Mouse (Mus musculus) layer of hippocampus, adult 2 months (tissue): Measurements from ENCODE around the gene Bach2. TPM values are rescaled to one million over a fixed set of nuclear protein-coding genes. Genes with fewer than 3 reads are reported as not detected.
A peak's percentile ranks its signal among the peaks of the same experiment; 100 is the strongest.

Experiments used
- DNase-seq, 2 experiments: peaks; one replicate each; pipeline ENCODE4 v3.0.0; 2022; ENCODE audit warnings: low spot score in 2 of 2
- H3K27ac ChIP-seq: fragments of 200-600 bp; 2 replicates; pipeline ENCODE4 v1.8.1; 2022
- H3K4me3 ChIP-seq: fragments of 200-600 bp; 2 replicates; pipeline ENCODE4 v1.8.1; 2022; ENCODE audit warnings: mild to moderate bottlenecking
- CTCF ChIP-seq: fragments of 200-600 bp; conservative IDR thresholded peaks from 2 replicates; pipeline ENCODE4 v1.8.1; 2022; ENCODE audit warnings: antibody characterized with exemption, mild to moderate bottlenecking, moderate library complexity
- long read RNA-seq, 2 experiments: library from polyadenylated mRNA; stranded (forward); transcript quantifications; one replicate each; pipeline ENCODE4 v2.0.0; 2021; ENCODE audit warnings: borderline mapping rate in 2 of 2
- total RNA-seq, 2 experiments: library from RNA; stranded (reverse); gene quantifications; 2 replicates each; pipeline ENCODE4 v1.2.3; 2021

Gene Bach2
- total RNA-seq, result 10 to 100 TPM; 11.1 to 15.6 TPM
- long read RNA-seq, experiment 1, partial matches to known transcripts, result 1 of 3 reads
- long read RNA-seq, experiment 1, other reads (novel, unspliced or antisense), result 2 of 3 reads
- long read RNA-seq, experiment 2, partial matches to known transcripts, result 1 of 1 reads
- long read RNA-seq, experiment 2, other reads (novel, unspliced or antisense), result 0 of 1 reads

DNA sequence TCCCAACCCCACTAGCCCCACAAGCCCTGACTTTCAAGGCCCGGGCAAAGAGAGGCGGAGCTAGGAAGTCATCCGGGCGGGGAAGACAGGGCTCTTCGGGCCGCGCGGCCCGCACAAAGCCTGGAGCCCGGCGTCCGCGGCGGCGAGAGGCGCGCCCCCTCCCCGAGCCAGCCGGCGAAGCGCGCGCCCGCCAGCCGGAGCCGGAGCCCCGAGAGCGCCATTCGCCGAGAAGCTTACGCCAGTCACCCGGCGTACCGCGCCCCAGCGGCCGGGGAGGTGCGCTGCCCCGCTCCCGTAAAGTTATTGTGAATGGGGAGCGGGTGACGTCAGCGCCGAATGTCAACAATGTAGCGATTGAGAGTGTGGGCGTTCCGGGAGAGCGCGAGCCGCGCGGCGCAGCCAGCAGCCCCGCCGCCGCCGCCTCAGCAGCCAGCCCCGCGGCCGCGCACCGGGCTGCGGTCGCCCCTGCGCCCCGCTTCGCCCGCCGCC is at the start of gene Bach2:
Gene Bach2, plus strand, starts transcription at position 439 of the 489 bp plus-strand sequence.
- Histone ChIP-seq H3K4me3 (peak within 1 kb of the TSS; percentile 76), H3K27ac (peak within 1 kb of the TSS; percentile 97)
- peak; percentile 63 for TF ChIP-seq CTCF
- peak; percentile 87 to 90 for DNase-seq

DNA sequence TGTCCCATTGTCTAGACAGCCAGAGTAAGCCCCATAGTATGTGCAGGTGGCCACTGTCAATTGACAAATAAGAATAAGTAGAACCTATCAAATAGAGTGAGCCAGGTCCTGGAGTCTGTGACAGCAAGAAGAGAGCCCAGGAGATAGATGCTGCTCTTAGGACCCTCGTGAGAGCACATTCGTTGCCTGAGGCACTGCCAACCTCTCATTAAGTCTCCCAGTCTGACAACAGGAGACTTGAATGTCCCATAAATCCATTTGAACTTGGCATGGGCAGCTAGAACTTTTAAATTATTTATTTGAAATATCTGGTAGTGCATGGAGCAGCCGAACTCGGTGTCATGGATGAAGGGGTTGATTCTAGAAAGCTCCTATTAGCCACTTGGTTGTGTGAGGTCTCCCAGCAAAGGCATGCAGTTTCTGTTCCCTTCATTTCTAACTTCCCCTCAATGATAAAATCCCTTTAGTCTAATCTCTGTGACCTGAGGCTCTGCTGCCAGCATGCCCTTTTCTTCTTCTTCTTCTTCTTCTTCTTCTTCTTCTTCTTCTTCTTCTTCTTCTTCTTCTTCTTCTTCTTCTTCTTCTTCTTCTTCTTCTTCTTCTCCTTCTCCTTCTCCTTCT is 49.1 kb upstream of the Bach2 start:
- no peak for DNase-seq
- Histone ChIP-seq H3K27ac (no peak overlapping the region), H3K4me3 (no peak overlapping the region)
- no peak for TF ChIP-seq CTCF

DNA sequence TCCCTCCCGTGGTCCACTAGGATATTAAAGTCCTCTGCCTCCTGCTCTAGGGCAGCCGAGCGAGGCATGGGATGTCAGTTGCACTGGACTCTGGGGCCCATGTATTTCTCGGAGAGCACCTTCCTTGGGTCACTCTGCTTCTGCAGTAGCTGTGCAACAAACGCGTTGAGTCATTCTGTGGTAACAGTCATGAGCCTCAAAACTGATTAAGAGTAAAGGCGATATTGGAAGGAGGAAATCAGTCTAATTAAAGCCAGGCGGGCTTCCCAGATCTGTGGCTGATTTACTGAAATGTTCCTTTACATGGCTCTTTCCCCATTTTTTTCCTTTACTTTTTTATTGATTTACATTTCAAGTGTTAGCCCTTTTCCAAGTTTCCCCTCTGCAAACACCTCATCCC is 48.1 kb upstream of the Bach2 start:
- H3K27ac ChIP-seq, result no peak overlapping the region
- no peak for TF ChIP-seq CTCF
- H3K4me3 ChIP-seq, result no peak overlapping the region
- no peak for DNase-seq

DNA sequence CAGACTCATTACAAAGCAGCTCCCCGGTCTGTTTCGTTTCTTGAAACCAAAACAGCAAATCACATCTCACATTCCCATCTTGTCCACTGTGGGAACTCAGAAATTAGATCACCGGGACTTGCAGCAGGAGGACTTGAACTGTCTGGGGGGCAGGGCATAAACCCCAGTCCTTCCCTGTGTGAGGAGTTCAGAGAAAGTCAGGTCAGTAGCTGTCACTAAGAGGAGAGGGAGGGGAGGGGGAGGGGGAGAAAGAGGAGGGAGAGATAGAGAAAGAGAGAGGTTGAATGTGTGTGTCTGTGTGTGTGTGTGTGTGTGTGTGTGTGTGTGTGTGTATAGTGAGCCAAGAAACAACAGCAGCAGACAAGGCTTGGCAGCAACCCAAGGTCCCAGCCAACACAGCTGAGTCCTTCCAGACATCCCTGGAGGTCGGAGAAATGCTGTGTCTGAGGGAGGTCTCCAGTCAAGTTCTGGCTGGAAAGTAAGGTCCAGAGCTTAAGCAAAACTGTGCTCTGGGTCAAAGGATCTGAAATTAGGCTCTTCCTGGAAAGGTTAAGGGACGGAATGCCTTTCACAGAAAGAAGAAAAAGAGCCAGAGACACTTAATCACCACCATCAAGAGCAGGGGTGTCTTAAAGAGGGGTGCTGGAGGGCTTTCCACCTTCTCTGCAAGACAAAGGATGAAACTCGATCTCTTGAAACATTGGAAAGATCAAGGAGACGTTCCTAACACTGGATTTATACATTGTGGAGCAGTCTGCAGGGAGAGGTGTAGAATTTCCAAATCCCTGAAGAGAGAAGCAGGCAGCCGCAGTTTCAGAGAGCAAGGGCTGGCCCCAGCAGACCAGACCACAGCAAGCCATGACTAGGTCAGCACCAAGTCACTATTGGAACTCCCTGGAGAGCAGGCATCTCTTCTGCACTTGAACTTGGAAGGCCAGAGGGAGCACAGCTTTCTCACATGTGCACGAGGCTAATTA is 42.4 kb upstream of the Bach2 start:
- DNase-seq, result no peak
- no peak overlapping the region for H3K27ac ChIP-seq
- no peak overlapping the region for H3K4me3 ChIP-seq
- no peak for TF ChIP-seq CTCF

DNA sequence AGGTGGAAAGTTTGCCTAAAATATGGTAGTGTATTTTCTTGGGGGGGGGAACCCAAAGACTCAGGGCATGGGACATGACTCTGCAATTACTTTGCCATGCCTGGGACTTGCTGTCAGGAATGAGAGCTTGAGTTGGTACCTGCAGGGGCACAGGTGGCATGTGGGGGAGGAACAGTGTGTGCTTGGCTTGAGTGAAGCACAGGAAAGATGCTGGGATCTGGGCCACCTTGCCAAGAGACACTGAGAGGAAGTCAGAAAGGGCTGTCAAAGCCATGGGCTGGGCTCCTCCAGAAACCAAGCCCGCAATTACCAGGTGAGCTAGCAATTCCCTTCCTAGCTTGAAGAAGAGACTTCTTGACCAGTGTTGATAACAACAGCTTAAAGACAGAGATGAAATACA is 40.6 kb upstream of the Bach2 start:
- no peak overlapping the region for H3K4me3 ChIP-seq
- TF ChIP-seq CTCF, result no peak
- H3K27ac ChIP-seq, result no peak overlapping the region

DNA sequence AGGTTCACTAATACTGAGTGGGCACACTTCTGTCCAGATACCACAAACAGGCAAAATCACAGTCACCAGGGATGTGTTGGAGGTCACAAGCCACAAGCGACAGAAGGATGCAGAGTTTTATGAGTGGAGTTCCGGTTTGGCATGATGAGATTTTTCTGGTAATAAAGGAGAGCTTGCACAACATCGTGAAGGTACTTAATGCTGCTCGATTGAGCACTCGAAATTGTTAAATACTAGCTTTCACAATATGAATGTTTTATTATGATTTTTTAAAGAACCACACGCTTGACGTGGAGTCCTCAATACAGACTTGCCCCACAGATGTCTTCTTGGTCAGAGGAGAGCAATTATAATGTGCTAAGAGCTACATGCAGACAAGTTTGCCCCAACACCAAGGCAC is 40.0 kb upstream of the Bach2 start:
- TF ChIP-seq CTCF, result no peak
- no peak for DNase-seq
- no peak overlapping the region for H3K27ac ChIP-seq
- H3K4me3 ChIP-seq, result no peak overlapping the region

More for the DNA sequence above, 40.6 kb upstream of the Bach2 start:
- DNase-seq, result no peak

DNA sequence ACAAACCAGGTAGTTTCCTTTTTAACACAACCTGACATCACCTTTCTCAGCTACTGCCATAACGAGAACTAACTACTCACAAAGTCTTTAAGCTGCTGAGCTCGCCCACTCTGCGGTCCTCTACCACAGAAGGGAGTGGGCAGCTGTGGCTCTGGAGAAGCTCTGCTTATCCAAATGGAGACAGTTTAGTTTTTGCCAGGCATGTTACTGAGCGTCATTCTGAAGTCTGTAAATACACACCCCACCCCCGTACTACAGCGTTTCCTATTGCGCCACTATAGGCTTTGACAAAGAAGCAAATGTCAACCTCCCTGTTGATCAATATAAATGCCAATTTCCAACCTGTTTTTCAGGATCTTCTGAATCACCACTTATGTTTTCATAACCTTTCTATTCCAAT is 39.4 kb upstream of the Bach2 start:
- no peak overlapping the region for H3K27ac ChIP-seq
- TF ChIP-seq CTCF, result no peak

DNA sequence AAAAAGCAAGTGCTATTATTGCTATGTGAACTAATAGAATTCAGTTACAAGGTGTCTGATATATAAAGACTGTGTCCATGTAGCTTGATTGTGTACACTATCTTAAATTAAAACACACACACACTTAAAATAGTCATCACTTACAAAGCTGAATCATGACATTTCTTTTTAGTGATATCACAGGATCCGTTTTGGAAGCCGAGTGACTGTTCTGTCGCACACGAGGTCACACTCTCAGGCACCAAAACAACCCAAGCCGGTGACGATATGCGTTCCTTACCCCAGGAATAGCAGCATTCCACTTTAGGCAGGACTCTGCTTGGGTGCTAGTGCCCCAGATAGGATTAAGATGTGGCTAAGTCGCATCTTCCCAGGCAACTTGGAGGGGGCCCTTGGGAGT is 37.5 kb upstream of the Bach2 start:
- Histone ChIP-seq H3K4me3 (no peak overlapping the region), H3K27ac (no peak overlapping the region)
- no peak for TF ChIP-seq CTCF
- DNase-seq, result no peak

More for the DNA sequence above, 39.4 kb upstream of the Bach2 start:
- no peak overlapping the region for H3K4me3 ChIP-seq
- DNase-seq, result peak; percentile 32 to 65

DNA sequence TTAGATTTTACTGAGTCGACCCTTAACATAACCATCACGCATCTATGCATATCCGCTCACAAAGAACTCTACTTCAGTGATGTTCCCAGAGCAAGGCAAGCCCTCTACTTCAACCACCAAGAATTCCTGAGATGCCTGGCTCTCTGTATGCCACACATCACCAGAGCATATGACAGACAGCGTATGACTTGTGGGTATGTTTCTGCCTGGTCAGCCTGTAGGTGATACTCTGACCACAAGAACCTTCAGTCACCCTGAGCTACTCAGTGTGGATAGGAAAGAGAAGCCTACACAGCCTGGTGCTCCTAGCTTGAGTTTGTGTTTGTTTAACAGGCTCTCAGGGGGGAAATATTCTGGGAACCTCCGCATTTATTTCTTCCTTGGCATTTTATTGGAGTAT is 36.2 kb upstream of the Bach2 start:
- DNase-seq, result no peak
- Histone ChIP-seq H3K4me3 (no peak overlapping the region), H3K27ac (no peak overlapping the region)
- no peak for TF ChIP-seq CTCF

DNA sequence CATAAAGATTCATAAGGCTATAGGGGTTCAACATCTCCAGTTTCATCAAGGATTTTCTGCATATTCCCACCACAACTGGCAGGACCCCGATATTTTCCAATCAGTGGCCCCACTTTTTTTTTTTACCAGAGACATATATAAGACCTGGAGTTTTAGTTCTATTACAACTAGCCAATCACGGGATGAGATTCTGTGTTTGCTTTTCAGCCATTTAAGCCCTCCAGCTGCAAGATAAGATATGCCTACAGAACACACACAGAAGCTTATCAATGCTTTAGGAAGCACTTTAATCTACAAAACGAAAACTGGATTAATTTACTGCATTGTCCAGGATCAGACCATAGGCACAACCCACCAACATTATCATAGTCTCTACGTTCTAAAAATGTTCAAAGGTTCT is 33.8 kb upstream of the Bach2 start:
- no peak overlapping the region for H3K4me3 ChIP-seq
- H3K27ac ChIP-seq, result no peak overlapping the region
- no peak for TF ChIP-seq CTCF
- DNase-seq, result no peak

DNA sequence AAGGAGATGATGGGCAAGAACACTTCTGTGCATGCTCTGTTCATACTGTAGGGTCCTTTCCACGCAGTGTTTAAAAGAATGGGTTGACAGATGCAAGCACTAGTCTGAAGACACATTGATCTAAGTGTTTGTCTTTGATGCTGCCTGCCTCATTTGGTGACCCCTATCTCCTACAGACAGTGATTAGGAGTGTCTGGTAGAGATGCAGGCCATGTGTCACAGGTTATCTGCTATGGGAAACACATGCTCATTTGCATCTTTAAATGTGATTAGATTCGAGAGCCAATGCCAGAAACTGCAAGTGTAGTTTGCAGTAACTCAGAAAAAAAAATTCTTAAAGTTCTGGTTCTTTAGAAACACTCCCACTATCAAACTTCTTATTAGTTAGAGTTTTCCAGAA is 32.8 kb upstream of the Bach2 start:
- DNase-seq, result no peak
- TF ChIP-seq CTCF, result no peak
- Histone ChIP-seq H3K4me3 (no peak overlapping the region), H3K27ac (no peak overlapping the region)

DNA sequence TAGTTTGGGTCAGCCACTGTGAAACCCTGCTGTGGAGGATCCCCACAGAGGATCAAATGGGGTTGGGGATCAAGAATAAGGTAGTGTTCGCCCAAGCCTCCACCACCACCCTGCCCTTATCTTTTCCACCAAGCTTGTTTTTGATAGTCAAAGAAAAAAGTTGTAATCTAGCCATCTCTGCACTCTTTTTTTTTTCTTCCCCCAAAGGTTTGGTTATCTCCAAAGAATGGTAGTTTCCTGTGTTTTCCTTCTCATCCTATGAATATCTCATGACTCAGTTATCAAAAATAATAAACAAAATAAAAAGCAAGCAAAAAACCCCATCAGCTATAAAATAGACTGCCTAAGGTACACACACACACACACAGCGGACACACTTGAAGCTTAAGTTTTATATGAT is 28.6 kb upstream of the Bach2 start:
- no peak for TF ChIP-seq CTCF
- no peak overlapping the region for H3K27ac ChIP-seq
- H3K4me3 ChIP-seq, result no peak overlapping the region
- DNase-seq, result no peak
